Mouse (Mus musculus): Measurements from ENCODE around the gene Acoxl.

DNA sequence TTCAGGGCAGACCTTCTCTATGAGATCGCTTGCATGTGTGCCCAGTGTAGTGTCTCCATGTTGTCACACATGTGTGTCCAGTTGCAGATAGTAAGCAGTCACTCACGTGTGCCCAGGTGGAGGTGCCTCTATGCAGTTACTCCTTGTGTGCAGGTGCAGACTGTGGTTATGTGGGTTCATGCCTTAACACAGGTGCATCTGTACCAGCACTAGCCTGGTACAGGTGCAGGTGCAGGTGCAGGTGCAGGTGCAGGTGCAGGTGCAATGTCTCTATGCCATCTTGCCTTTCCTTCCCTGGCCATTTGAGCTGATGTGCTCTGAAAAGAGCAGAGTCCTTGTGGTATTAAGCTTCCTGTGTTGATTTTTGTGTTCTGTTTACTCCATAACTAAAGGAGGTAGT, 100.5 kb downstream of the Acoxl start:
- TF ChIP-seq CTCF (IDR thresholded peaks at IDR 0.05; ENCODE audit: borderline replicate concordance, control insufficient read depth, extremely low read depth, insufficient read depth, low read length, poor library complexity) (no peak), POLR2A (IDR thresholded peaks at IDR 0.05; ENCODE audit: control insufficient read depth, extremely low read depth, insufficient read depth, low read length, poor library complexity) (no peak)
